Mouse (Mus musculus) forelimb bud, embryonic 11.5 days (tissue): ENCODE measurements around the gene Epop.
"Not testable (repeated sequence)": the region's sequence is repeated elsewhere in the genome, so short reads cannot be mapped to it uniquely, and the experiment has no call there.

Source experiments
- DNase-seq: peaks from one replicate; pipeline ENCODE4 v3.0.0-alpha.2; 2012; ENCODE audit warnings: low read depth, low spot score

The Epop gene

DNA sequence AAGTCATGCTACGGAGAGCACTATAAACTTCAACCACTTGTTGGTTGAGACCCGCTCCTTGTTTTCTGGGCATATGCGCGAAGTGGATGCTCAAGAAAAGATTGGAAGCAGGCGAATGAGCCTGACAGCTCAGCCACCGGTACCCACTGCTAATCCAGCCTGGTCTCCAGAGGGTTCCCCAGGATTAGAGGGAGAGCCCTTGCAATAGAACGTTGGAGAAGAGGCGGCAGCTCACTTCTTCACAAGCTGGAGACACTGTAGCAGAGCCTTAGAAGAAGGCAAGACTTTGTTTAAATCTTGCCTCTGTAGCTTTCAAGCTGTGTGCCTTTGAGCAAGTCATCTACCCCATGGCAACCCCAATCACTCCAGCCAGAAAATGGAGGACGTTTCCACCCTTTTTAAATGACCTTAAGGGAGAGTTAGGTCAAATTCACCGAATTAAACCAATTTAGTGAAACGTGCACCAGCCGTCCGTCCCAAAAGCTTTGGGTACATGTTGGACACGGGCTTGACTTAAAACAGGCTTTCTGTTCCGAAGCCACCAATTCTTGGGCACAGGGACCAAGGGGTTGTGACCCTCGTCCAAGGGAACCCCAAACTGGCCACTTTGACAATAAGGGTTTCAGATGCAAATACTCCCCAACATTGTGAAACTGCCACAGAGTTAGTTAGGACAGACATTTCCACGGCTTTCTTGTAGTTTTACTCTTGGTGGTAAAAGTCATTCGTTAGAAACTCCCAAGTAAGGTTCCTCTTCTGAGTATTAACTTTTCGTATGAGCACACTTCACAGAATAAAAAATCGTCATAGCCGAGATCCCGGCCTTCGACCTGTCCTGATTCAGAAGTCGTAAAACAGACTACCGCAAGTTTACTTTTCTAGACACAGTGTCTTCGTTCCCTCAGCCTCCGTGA lies 31.5 kb upstream of the Epop start:
- no peak for DNase-seq

DNA sequence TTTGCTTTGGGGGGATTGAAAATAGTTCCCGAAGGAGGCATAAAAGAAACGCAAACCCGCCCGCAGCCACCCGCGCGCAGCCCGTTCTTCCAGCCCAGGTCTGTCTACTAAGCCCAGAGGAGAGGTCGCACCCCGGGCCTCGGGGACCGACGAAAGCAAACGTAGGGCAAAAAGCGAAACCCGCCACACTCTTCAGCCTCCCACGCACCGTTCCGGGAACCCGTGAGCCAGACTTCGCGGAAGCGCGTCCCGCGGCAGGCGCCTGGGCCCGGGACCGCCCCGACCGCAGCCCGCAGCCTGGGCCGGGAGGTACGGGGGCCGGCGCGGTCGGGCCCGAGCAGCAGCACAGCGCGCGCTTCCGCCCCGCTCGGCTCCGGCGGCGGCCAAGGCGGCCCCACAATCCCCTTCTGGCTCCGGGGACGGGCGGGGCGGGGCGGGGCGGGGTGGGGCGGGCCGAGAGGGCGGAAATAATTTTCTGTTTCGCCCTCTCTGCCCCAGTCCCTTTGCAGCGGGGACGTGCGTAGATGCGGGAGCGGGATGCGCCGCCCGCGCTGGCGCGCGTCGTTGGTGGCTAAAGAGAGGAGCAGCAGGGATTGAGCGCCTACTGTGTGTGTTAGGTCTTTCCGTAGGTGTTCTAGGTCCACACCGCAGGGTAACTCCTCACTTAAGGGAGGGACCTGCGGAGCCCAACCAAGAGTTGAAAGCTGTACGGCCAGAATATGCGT lies 30.6 kb upstream of the Epop start:
- peak; percentile 52 for DNase-seq

DNA sequence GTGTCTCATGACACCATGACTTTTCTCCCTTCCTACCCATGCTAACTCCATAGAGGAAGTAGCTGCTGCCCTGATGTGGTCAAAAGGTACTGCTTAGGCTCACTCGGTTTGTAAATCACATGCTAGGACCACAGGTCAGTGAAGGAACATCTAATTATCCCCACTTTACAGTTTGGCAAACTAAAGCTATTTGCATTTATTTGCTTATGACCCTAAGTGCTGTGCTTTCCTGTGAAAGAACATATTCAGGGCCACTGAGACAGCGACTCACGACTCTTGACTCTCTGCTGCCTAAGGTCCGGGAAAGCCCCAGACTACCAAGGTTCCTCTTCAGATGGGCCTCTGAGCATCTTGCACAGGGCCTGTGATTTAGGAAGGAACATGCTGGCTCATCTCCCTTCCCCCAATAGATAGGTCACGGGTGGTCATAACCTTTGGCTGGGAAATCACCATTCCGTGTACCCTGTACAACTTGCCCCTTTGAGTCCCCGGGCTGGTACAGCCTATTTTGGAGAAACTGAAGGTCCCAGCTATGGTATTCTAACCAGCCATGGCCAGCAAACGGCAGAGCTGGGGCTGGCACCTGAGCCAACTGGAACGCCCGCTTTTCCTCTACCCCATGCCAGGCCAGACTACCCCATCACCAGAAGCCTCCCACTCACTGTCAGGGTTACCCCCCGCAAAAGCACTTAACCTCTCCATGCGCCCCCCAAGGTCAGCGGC lies 29.9 kb upstream of the Epop start:
- no peak for DNase-seq

DNA sequence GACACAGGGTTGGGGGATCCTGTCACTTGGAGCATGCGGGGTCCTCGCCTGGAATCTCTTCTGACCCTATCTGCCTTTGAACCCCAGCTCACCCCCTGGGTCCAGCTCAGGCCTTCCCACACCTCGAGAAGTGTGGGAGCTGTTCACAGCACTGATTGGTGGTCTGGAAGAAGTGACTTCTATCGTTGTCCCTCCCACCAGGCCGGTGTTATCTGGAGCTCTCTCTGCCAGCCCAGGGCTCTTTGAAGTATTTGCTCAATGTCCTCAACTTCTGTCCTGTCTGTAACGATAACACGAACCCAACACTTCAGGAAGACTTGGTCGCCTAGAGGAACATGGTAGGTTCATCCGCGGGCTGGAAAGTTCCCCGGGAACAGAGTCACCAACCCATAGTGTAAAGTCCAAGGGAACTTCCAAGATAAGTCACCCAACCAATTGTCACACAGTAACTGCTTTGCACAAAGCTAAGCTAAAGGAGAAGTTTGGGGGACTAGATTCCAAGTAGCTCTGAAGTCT lies 29.3 kb upstream of the Epop start:
- no peak for DNase-seq

DNA sequence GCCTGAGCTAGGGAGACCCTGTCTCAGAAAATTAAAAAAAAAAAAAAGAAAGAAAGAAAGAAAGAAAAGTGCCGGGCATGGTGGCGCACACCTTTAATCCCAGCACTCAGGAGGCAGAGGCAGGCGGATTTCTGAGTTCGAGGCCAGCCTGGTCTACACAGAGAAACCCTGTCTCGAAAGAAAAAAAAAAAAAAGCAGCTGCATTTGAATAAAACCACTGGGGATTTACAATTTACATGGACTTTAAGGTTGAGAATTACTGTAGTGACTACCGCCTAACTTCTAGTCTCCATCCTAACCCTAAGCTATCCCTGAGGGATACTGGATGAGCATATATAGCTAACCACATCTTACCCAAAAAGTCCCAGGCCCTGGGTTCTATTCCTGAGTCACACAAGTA lies 28.5 kb upstream of the Epop start:
- DNase-seq = not testable (repeated sequence)

DNA sequence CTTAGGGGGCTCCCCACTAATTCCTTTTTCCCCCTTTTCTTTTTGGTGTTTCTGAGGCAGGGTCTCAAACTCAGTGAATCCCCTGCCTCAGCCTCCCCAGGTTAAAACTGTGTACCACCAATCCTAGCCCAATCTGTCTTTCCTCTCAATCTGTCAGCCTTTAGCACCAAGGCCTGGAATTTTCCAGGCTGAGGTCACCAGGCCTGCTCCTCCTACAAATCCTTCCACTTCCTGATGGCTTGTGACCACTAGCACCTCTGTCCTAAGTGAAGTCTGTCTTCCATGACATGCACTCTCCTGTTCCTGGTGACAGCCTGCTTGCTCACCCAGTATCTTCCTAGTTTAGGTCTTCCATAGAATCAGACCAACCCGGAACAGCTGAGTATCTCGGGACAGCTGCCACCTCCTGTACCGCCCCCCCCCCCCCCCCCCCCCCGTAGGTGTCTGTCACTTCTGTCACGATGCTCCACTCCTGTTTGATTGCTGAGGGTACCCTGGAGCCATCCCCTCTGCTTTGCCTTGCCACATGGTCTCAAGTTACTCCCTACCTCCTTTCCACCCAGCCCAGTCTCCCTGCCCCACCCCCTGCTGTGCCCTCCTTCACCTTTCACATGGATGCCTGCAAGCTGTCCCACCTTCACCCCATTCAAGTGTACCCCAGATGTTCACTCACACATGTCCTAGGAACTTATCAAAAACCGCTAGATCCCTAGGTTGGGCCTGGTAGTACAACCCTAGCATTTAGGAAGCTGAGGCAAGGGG lies 27.9 kb upstream of the Epop start:
- DNase-seq = no peak

DNA sequence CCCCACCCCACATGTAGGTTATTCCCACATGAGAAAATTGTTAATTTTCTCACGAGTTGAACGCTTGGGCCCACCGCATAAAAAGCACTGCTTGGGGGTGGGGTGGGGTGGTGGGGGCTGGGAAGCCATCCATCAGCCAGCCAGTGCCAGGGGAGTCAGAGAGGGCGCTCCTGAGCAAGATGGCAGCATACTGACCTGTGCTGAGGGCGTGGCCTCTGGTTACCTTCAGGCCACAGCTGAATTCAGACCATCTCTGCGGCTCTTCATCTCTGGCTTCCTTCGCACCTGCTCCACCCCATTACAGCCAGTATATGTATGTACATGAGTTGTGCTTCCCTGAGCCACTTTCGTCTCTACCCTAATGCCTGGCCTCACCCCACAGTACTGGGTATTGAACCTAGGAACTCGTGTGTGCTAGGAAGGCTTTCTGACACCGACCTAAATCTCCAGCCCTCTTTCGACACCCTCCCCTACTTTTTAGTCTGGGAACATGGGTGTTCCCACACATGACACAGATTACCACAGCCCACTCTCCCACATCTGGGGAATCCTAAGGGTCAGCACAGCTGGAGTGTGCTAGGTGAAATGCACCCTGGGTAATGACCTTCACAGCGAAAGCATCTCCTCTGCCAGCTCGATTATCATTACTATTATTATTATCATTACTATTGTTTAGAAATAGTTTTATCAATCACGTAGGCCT lies 26.9 kb upstream of the Epop start:
- DNase-seq = no peak

DNA sequence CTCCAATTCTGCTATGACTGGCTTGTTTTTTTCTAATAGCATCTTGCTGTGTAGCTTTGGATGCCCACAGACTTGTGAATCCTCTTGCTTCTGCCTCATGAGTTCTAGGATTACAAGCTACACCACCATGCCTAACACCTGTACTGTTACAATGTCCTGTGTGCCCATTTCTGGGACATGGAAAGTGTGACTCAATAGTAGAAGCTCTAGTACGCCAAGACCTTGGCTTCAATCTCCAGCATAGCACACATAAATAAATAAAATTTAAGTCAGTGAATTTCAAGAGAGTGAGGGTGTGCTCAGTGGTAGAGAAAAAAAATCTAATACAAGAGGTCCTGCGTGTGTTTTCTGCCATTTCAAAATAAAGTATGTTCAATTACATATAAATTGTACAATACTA lies 24.7 kb upstream of the Epop start:
- DNase-seq = no peak

DNA sequence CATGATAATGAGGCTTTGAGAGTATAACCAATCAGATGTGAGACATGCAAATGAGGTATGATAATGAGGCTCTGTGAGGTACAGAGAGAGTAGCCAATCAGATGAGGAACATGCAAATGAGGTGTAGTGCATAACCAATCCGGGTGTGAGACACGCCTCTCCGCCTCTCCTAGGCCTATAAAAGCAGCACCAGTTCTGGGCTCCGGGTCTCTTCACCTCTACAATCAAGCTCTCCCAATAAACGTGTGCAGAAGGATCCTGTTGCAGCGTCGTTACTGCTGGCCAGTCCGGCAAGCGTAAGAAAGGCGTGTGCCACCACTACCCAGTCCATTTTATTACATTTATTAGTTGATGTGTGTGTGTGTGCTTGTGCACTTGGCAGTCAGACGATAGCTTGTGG lies 23.9 kb upstream of the Epop start:
- not testable (repeated sequence) for DNase-seq

DNA sequence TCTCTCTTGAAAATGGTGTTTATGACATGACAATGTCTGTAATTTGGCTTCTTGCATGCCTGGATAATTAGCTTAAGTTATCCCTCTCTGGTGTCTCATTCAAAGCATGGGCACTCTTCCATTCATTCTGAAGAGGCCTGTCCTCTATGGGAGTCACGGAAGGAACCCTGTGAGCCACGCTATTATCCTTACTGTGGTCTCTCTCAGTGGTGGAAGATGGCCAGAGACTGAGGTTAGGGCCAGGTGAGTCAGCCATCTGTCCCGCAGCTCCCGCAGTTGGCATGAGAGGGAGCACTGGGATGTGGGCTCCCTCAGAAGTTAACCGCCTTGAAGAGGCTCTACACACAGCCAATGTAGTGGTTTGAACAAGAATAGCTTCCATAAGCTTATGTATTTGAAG lies 20.8 kb upstream of the Epop start:
- no peak for DNase-seq

DNA sequence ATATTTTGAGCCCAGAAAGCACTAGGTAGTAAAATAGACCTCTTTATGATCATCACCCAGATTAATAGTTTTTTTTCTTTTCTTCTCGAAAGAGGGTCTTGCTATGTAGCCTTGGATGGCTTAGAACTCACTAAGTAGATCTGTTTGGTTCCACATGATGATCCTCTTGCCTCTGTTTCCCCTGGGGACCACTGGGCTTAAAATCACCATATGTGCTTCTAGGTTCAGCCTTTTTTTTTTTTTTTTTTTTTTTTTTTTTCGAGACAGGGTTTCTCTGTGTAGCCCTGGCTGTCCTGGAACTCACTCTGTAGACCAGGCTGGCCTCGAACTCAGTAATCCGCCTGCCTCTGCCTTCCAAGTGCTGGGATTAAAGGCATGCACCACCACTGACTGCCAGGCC lies 19.0 kb upstream of the Epop start:
- DNase-seq = not testable (repeated sequence)

DNA sequence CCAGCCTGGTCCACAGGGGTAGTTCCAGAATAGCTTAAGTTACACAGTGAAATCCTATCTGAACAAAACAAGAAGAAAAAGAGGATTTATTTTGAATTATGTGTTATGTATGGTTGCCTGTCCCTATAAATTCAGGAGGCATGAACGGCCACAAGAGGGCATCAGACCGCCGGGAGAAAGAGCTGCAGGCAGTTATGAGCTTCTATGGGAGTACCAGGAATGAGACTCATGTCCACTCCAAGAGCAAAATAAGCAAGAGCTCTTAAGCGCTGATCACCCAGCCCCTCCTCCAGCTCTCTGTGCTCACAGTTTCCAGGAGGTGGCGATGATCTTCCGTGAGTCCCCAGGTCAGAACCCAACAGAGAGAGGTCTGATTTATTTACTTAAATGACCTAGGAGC lies 15.3 kb upstream of the Epop start:
- no peak for DNase-seq

DNA sequence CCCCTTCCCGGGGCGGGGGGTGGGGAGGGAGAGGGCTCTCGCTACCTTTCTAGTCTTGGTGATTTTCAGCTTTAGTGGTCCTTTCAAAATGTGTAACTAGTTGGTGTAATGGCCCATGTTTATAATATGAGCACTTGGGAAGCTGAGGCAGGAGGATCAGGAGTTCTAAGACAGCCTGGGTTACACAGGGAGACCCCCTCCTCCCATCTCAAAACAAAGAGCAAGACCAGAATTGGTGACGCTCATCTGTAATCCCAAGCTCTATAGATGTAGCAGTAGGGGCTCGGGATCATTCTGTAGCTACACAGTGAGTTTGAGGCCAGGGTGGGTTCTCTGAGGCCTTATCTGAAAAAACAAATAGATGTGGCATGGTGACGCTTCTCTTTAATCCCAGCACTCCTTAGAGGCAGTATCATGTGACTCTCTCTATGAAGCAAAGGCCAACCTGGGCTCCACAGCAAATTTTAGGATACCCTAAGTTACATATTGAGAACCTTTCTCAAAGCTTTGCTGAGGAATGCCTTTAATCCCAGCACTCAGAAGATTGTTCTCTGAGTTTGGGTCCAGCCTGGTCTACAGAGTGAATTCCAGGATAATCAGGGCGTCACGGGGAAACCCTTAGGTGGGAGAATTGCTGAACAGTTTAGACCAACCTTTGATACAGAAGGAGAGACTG lies 14.0 kb upstream of the Epop start:
- no peak for DNase-seq

DNA sequence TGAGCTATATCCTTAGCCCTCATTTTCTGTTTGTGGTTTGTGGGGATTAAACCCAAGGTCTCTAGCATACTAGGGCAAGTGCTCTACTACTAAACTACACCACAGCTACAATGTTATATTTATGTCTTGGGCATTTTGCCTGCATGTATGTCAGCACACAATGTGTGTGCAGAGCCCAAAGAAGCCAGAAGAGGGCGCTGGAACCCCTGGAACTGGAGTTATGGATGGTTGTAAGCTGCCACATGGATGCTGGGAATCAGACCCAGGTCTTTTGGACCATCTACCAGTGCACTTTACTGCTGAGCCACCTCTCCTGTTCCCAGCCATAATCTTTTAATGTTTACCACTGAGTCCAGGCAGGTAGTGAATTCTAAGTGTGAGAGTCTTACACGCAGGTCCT lies 13.2 kb upstream of the Epop start:
- no peak for DNase-seq

DNA sequence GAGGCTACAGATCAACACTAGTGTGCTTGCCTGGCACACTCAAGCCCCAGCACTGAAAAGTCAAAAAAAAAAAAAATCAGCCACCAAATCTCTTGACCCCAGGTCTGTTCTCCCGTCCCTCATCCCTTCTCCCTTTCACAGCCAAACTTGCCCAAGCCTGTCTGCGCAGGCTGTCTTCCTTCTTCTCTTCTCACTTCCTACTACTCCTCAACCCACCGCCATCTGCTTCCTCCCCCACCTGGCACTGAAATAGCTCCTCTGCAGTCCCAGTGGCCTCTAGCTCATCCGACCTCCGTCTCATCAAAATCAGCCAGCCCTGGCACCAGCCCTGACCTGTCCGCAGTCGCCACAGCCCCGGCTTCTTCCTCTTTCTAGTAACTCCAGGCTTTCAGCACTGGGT lies 12.2 kb upstream of the Epop start:
- no peak for DNase-seq

DNA sequence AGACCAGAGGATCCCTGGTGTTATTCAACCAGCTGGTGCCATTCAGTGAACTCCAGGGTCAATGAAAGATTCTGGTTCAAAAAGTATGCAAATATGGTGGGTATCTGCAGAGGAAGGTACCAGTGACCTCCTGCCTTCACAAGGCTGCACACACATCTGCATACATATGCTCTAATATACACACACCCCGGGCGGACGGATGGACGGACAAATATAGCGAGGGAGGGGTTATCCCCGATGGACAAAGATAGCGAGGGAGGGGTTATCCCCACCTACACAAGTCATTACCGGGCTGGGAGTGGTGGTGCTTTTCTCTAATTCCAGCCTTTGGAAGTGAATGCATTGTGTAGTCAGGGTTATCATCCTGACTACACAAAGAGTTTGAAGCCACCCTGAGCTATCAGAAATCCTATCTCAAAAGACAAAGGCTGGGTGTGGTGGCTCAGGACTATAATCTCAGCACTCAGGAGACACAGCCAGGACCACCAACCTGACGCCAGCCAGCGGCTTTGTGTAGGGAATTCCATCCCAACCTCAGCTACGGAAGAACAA lies 6.0 kb upstream of the Epop start:
- DNase-seq = no peak

DNA sequence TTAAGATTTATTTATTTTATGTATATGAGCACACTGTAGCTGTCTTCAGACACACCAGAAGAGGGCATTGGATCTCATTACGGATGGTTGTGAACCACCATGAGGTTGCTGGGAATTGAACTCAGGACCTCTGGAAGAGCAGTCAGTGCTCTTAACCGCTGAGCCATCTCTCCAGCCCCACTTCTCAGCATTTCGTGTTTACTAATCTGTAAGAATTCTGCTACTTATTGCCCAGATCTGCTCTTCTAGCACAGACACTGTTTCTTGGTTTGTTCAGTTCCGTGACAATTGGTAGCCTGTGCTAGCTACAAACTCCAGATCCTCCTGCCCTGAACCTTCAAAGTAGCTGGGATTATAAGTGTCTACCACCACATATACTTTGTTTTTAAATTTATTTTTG lies 2.9 kb upstream of the Epop start:
- not testable (repeated sequence) for DNase-seq

DNA sequence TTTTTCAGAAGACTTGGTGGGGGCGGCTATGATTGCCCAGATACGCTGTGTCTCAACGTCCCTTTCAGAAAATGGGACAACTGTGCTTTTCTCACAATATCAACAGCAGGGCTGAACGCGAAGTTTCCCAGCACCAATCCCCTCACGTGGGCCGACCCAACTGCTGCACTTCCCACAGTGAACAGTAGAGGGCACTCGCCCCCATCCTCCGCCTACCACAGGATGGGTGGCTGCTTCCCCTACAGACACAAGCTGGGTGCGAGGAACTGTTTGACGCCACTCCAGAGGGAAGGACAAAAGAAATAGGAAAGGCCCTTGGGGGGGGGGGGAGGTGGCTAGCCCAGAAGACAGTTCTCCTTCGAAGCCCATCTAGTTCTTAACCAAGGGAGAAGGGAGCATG lies 2.4 kb upstream of the Epop start:
- DNase-seq = peak; percentile 74

DNA sequence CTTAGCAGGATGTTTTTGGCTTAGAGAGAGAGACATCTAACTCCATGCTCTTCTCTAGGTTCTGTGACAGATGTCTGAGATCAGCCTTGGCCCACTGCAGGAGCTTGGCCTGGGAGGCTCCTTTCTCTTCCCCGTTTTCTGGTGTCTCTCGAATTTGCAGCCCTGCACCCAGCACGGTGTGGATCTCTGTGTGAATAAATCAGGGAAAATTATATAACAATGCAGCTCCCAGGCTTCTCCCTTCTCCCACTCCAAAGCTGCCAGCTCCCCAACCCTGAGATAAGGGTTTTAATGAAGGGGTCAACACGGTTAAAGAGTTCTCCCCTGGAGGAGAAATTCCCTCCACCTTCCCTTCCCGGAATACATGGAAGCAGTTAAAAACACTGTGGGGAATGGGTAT lies 2.0 kb upstream of the Epop start:
- no peak for DNase-seq

DNA sequence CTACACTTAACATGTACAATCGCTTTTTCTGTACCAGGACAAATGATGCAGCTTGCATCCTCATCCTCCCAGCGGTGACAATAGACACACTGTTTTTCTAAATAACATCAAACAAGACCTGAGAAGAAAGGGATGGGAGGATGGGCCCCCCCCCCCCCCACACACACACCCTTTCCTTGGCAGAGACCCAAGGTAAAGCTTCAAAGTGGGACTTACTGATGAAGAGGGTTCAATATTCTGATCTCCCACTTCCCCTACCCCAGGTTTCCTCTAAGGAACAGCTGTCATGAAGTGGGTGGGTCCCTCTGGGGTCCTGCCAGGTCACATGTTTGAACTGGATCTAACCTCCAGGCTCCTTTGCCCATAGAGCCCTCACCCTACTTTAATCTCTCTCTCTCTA lies 1.5 kb upstream of the Epop start:
- no peak for DNase-seq
